Mouse (Mus musculus): ENCODE results near the gene Mrpl44.
A peak's percentile ranks its signal among the peaks of the same experiment; 100 is the strongest.

Gene Mrpl44

DNA sequence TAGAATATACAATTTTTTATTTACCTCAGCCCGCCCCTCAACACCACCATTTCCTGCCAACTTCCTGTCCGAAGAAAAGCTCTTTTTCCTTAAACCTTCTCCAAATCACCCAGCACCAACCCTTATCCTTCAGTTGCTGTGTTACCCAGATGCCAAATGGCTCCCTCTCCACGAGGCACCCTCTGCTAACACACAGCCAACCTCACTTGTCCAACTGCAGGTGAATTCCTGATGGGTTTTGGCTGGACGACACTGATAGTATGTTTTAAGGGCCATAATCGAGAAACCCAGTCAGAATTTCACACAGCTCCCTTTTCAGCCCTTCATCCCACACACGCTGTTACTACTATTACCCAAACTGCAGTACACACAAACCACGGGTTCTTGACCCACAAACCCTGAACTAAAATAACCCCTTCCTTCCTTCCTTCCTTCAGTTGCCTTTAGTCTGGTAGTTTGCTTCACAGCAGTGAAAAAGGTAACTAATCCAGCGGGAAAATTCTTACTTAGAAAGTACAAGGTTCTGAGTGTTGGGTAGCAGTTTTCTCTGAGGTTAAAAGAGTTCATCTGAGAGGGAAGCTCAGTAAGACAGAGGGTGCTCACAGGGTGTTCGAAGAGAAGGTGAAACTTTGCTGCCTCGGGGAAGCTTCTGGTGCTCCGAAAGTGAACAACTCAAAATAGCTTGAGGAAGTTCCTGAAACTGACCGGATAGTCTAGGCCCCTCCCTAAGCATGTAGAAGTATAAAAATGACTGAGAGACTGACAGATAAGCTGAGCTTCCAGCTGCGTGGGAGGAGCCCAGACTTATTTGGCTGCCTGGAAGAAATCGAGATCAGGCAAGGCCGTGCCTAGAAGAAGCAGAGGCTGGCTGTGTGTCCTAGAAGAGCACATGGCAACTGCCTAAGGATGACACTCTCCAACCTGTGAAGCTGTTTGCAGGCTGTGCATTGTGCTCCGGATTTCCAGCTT, 13.3 kb upstream of the Mrpl44 start:
- no peak for DNase-seq (ENCODE audit: low read depth, low spot score)

DNA sequence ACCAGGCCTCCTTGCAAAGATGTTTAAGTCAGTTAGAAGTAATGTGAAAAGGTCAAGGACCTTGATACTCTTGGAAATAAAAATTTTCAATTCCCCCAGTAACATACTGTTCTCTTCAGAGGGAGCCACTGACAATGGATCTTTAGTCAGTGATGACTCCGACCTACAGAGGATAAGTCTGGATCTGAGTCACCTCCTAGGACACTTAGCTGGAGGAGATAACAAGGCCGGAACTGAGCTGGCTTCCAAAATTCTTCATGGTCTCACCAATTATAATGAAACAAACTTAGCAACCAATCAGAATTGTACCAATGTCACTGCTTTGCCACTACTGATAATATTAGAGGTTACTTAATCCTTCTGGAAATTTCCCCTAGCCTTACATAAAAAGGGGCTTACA, 11.8 kb upstream of the Mrpl44 start:
- no peak for DNase-seq (ENCODE audit: low read depth, low spot score)

DNA sequence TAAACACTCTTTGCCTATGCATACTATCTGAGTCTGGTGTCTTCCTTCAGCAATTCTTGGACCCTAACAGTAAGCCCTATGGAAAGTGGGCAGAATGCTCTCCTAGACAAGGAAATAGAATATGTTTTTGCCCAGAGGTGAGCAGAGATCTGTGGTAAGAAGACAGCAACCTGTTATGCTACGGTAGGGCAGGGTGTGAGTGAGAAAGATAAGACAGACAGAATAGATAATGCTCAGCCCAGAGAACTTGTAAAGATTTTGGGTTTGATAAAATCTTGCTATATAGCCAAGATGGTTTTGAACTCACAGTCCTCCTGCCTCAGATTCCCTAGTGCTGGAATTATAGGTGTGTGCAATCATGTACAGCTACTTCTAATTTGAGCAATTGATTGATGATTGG, 11.3 kb upstream of the Mrpl44 start:
- no peak for DNase-seq (ENCODE audit: low read depth, low spot score)

DNA sequence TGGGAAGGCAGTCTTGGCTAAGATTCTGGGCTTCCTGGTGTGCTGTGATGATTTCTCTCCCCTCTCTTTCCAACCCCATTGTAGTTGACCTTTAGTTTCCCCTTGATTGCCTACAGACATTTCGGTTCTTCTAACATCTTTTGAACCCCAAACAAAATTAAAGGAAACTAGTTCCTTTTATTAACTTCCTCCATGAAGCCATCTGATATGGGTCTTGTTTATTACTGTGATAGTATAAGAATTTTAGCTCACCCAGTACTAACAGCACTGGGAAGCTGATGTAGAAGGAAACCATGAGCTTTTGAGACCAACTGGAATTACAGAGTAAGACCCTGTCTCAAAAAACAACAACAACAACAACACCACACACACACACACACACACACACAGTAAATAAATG, 7.6 kb upstream of the Mrpl44 start:
- no peak for DNase-seq (ENCODE audit: low read depth, low spot score)

DNA sequence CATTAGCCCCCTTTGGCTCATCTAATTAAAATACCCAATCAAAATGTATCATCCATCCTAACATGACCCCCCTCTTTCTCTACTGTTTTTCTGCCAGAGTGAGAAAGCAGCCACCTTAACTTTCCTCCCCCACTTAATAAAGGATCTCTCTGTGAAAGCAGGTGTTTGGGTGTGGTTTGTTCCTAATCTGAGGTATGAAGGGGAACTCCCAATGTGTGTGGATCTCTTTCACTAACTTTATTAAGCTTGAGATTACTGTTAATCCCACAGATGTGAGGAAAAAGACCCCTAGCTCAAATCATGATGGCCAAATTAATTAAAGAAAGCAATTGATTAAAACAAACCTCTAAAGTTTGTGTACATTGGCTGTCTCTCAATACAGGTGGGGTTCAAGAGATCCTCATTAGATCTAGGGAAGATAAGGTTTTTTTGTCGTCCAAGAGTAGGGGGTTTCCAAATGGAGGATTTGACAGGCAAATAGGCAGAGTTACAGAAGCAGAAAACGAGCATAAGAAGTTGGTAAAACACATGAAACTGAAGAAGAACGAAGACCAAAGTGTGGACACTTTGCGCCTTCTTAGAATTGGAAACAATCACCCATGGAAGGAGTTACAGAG, 1.5 kb upstream of the Mrpl44 start:
- DNase-seq (ENCODE audit: low read depth, low spot score): no peak

DNA sequence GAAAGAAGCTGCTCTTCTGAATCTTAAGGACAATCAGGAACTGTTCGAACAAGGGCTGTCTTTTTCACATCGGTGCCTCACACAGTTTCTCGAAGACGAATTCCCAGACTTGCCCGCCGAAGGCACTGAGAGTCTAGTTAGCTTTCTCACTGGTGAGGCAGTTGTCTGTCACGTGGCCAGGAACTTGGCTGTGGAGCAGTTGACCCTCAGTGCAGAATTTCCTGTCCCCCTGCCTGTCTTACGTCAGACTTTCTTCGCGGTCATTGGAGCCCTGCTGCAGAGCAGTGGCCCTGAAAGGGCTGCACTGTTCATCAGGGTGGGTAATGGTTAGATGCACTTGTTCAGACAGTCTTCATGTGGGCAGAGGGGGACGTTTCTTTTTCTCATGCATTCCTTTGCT, 2.2 kb downstream of the Mrpl44 start:
- DNase-seq (ENCODE audit: low read depth, low spot score): no peak

DNA sequence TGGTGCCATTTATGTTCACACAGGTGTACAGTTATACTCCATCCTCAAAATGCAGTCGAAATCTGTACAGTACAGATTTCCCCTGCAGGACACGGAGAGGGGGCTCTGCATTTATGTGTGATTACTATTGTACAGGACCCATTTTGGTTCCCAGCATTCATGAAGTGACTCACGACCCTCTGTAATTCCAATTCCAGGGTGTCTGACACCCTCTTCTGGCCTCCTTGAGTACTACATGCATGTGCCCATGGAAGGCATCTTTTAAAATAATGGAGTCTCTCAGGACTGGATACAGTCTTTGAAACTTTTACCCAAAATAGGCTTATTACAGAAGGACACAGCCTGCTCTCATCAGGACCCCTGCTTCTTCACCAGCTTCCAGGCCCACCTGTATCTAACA, 6.6 kb downstream of the Mrpl44 start:
- peak; percentile 54 for DNase-seq (ENCODE audit: low read depth, low spot score)

DNA sequence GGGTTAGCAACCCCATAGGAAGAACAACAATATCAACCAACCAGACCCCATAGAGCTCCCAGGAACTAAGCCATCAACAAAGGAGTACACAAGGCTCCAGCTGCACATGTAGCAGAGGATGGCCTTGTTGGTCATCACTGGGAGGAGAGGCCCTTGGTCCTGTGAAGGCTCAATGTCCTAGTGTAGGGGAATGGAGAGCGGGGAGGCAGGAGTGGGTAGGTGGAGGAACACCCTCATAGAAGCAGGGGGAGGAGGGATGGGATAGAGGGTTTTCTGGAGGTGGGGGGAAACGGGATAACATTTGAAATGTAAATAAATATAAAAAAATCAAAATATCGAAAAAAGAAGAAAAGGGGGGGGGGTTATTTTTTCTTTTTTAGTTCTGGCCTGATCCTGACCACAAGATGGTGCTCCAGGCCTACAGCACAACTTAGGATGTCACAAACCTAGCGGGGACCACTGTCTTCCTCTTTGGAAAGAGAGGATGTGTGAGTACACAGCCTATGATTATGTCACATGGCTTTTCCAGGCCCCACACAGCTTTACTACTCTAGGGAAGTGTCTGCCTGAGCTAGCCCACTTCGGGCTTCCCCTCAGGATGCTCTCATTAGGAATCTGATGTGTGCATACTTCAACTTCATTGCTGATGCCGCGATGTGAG, 10.6 kb downstream of the Mrpl44 start:
- no peak for DNase-seq (ENCODE audit: low read depth, low spot score)

DNA sequence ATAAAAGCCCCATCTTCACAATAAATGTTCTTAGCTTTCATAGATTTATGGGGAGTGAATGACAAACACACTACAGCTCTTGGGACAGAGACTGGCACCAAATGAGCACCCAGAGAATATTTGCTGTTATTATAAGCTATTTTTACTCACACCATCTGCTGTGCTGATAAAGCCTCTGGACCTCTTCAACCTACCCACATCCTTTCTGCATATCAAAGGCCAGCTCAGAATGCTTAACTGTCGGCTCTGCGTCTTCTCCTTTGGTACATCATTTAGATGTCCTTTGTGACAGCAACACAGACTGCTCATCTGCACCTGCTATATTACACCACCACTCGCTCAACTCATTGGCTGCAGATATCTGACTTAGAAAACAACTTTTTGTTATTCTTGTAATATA, 21.3 kb downstream of the Mrpl44 start:
- DNase-seq (ENCODE audit: low read depth, low spot score): no peak

DNA sequence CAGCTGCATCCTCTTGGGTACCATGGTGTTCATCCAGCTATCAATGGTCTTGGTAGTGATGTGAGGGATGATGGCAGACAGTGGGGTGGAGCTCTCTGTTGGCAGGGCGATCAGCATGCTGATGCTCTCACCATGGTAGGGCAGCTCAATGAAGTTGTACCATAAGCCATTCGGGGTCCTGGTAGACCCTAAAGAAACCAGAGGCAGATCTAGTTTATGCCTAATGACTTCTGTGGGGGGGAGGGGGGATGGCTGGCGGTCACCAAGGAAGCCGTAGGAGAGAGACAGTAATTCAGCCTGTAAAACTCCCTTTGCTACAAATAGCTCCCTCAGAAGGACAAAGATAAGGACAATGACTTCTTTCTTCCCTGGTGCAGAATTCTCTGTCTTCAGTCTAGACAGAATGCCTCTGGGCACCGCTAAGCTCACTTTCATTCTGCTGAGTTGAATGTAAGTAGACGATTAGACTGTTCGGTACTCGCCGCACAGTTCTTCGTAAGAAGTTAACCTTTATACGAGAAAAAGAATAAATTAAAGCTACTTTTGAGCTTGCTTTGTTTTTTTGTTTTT, 27.1 kb downstream of the Mrpl44 start:
- no peak for DNase-seq (ENCODE audit: low read depth, low spot score)

DNA sequence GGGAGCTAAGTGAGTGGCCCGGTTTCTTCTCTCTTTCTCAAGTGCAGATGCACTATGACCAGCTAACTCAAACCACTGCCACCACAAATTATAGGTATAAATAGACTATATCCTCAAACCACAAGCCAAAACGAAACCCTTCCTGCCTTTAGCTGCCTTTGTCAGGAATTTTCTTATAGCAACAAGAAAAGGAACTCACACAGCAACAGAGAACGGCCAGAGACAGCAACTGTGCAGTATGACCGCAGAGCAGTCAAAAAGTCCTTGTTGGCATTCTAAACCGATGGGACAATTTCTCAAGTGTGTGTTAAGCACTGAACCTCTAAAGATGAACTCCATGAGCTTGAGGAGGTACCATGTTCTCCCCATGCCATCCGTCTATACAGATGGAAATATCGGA, 27.8 kb downstream of the Mrpl44 start:
- no peak for DNase-seq (ENCODE audit: low read depth, low spot score)

DNA sequence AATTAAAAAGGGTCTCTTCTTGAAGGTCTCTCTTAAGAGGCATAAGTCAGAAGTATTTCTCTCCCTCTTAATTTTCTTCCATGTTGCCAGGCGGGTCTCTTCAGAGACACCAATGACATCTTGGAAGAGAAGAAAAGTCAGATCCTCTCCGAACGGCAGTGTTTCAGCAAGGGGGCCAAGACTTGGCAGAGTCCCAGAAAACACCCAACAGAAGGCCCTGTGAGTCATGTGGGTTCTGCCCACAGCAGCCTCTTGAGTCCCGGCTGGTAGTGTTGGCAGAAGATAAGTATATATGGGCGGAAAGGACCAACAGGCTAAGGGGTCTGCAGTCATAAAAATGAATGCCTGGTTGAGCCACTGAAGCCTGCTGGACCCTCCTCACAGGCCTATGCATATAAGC, 31.0 kb downstream of the Mrpl44 start:
- no peak for DNase-seq (ENCODE audit: low read depth, low spot score)

DNA sequence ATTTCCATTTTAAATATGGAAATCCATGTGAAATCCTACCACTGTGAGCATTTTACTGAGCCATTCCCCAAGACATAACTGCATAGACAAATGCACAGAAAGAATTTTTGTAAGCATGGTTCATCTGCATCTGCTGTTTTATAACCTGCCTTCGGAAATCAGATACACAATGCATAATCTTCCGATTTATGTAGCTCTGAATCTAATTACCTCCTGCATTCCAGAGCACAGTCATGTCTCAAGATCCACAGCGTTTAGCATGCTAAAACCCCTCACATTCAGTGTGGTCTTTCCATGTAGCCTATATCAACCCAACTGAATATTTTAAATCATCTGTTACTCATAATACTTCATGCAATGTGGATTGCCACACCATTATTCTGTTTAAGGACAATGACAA, 33.6 kb downstream of the Mrpl44 start:
- no peak for DNase-seq (ENCODE audit: low read depth, low spot score)

DNA sequence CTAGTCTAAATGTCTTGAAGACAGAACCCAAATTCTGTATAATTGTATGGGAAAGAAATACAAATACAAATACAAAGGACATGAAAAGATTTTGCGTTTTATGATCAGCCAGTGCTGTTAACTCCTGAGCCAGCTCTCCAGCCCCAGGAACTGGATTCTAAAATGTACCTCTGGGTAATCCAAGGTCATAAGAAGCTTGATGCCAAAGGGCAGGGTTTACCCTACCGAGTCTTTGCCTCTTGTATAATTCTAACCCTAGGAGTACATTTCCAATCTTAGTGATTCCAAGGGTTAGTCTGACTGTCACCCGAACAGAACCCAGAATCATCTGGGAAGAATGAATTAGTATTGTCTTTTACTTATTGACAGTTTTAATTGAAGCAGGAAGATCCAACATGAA, 39.6 kb downstream of the Mrpl44 start:
- DNase-seq (ENCODE audit: low read depth, low spot score): no peak

DNA sequence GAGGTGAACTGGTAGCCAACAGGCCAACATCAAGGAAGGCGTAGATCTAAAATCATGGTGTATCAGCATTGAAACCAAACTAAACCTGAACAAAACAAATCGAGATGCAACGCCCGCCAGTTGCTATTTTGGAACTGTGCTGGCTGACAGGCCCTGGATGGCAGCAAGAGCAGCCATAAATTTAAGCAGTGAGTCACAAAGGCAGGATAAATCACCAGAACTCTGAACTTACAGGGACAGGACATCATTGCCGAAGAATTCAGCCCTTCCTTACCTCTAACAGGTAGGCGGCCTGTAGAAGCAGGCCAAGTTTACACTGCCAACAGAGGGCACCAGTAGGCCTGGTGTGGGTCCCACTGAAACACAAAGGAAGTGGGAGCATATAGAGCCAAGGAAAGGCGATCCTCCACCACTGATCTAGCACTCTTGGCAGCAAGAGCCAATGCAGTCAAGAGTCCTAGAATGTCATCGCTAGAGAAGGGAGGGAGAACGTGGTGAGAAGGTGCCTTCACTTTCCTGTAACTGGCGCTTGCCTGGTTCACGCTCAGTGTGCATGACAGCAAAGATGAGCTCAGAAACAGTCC, 43.6 kb downstream of the Mrpl44 start:
- no peak for DNase-seq (ENCODE audit: low read depth, low spot score)

DNA sequence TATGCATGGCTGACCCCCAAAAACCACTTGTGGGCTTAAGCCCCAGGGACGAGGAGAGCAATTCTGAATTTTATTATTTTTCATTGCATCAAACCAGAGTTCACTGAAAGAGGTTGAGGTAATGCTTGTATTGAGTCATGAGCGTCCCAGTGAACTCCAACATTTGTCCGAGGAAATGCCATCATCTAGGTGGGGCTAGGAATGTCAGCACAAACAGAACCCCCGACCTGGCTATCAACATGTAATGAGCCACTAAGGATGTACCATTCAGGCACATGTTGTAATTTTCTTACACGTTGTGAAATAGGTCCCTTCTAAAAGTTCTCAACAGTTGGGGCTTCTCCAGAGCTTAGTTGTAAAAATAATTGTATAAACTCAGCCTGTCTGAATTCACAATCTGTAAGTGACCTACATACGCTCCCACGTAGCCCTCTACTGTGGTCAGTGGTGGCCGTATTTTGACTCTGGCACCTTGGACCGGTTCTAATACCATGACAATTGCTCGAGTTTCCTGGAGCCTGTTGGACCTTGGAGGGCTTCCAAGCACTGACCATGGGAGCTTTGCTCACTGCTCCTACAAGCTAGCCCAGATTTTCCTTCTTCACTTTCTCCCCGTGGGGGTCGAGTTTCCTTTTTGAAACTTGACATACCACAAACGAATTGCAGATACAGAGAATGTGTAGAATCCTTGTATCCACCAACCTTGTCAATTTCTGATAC, 47.1 kb downstream of the Mrpl44 start:
- no peak for DNase-seq (ENCODE audit: low read depth, low spot score)

DNA sequence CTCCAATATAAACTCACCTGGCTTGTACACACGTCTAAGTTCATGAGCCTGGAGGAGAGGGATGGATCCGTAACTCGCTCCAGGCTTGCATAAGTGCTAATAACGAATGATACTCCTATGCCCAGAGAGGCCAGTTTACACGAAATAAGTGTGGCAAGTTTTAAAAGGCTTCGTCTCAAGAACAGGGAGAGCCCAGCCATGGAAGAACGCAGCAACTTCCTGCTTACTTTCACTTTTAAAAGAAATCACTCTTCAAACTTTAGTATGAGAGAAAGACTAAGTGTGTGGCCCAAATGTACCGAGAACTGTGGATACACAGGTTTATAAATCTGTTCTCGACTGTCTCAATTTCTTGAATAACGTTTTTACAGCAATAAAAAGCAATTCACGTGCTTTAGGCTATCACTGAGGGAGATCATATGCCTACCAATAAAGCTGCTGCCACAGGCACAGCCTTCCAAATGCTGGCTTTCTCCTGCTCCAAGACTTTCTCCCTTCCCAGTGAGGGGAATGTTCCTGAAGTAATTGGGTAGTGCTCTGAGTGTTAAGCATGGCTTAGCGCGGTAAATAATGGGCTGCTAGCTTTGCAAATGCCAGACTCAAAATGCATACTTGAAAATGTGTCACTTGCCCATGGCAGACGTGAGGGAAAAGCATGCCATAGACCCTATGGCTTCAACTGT, 48.3 kb downstream of the Mrpl44 start:
- DNase-seq (ENCODE audit: low read depth, low spot score): no peak
